Comparison of ENCODE assay signal across 30 mouse cellular contexts in the genomic region with DNA sequence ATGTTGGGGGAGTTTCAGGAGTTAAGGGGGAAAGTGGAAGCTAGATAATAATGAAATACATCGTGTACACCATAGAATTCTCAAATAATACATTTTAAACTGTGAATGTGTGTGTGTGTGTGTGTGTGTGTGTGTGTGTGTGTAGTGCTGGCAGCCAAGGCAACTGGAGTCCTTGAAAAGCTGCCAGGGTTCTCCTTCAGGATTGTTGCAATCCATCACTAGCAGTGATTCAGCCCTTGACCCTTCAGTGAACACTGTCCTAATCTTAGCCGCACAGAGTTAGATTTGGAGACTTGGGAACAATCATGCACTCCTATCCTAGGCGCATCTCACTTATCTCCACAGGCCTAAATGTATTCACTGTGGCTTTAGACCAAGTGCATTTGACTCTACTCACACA. TPM values are rescaled to one million over a fixed set of nuclear protein-coding genes. Genes with fewer than 3 reads are reported as not detected.
A peak's percentile ranks its signal among the peaks of the same experiment; 100 is the strongest.
DNase-seq lines count a peak whose midpoint lies in the region; ATAC-seq and TF ChIP-seq lines count a peak whose summit lies in the region.
"Had no signal": no experiment of that assay in that cellular context is flagged by ENCODE, and none has a peak within 500 bp of the region (broad histone marks: within the 10 kb centered on the region; RNA-seq: fewer than 3 reads in every experiment).

No protein-coding gene starts in this region.

- no peaks in the 10 kb centered on the region for H3K9me3 ChIP-seq in liver, embryonic 11.5 days (ENCODE audit: control insufficient read depth, low read length)
- H3K9me3 ChIP-seq in midbrain, embryonic 15.5 days = no peaks in the 10 kb centered on the region
- H3K9me3 ChIP-seq: hindbrain, embryonic 10.5 days; hindbrain, embryonic 15.5 days; midbrain, embryonic 13.5 days had no signal

- TF ChIP-seq POLR2A in liver, adult 2 months (IDR thresholded peaks at IDR 0.05; ENCODE audit: extremely low read depth, insufficient read depth, low read length) = no peak

- no peak overlapping the region for H3K9ac ChIP-seq in liver, adult 2 months (ENCODE audit: low read depth, low read length)
- H3K9ac ChIP-seq in liver, embryonic 11.5 days (ENCODE audit: low read depth, low read length) = no peak overlapping the region
- no peak overlapping the region for H3K9ac ChIP-seq in midbrain, embryonic 15.5 days
- H3K9ac ChIP-seq: hindbrain, embryonic 15.5 days; midbrain, embryonic 13.5 days had no signal

- H3K4me2 ChIP-seq in liver, embryonic 11.5 days = no peak overlapping the region
- no peak overlapping the region for H3K4me2 ChIP-seq in midbrain, embryonic 15.5 days
- H3K4me2 ChIP-seq: hindbrain, embryonic 15.5 days; midbrain, embryonic 13.5 days had no signal

- ATAC-seq in liver, embryonic 11.5 days (replicated peaks; ENCODE audit: low FRiP score) = no peak
- ATAC-seq in midbrain, embryonic 15.5 days (replicated peaks) = no peak
- ATAC-seq: CD4-positive, CD25-positive, alpha-beta regulatory T cell, adult 4 months; forebrain, embryonic 16.5 days; inflammation-experienced regulatory T-cells, adult 6 months; midbrain, embryonic 13.5 days had no signal

- H3K4me1 ChIP-seq in liver, adult 2 months (ENCODE audit: control insufficient read depth, insufficient read depth, low read length) = peaks cover 4% of the 10 kb centered on the region; the same call in 1 of the 2 replicates
- no peaks in the 10 kb centered on the region for H3K4me1 ChIP-seq in liver, embryonic 11.5 days (replicated peaks; ENCODE audit: control insufficient read depth, insufficient read depth, low read length)
- H3K4me1 ChIP-seq in midbrain, embryonic 15.5 days = no peaks in the 10 kb centered on the region
- H3K4me1 ChIP-seq: hindbrain, embryonic 15.5 days; midbrain, embryonic 13.5 days had no signal

- no peaks in the 10 kb centered on the region for H3K27me3 ChIP-seq in liver, adult 2 months (ENCODE audit: control insufficient read depth, insufficient read depth, low read length)
- no peaks in the 10 kb centered on the region for H3K27me3 ChIP-seq in liver, embryonic 11.5 days (replicated peaks; ENCODE audit: control insufficient read depth, insufficient read depth, low read length)
- H3K27me3 ChIP-seq in midbrain, embryonic 15.5 days (replicated peaks) = no peaks in the 10 kb centered on the region
- H3K27me3 ChIP-seq: hindbrain, embryonic 15.5 days had no signal

- H3K4me3 ChIP-seq in liver, adult 2 months (ENCODE audit: insufficient read depth, low read depth, low read length) = no peak overlapping the region
- H3K4me3 ChIP-seq in liver, embryonic 11.5 days (ENCODE audit: low read depth, low read length) = no peak overlapping the region
- H3K4me3 ChIP-seq in midbrain, embryonic 15.5 days = no peak overlapping the region
- H3K4me3 ChIP-seq: erythroblast, embryonic 14.5 days; gastrocnemius, adult 2 months; hindbrain, embryonic 10.5 days; hindbrain, embryonic 15.5 days; midbrain, embryonic 13.5 days had no signal

- peak; percentile 57 for DNase-seq in liver, adult 2 months (ENCODE audit: extremely low read depth, low read depth, low spot score)
- no peak for DNase-seq in liver, embryonic 11.5 days (ENCODE audit: low spot score)
- DNase-seq in NIH3T3 (ENCODE audit: low read depth) = peak; percentile 85
- DNase-seq in adrenal gland, postnatal 14 days = peak; percentile 80
- DNase-seq in lung, postnatal 14 days = peak; percentile 25
- DNase-seq in layer of hippocampus, postnatal 10 days (ENCODE audit: low spot score in 2 of 2) = no peak
- no peak for DNase-seq in cerebellum, postnatal 14 days
- DNase-seq: cerebellum, adult 18-20 months; cerebellum, postnatal 10 days; gastrocnemius, adult 2 months; gastrocnemius, postnatal 36 days; heart, postnatal 14 days; kidney, adult 11 months; kidney, postnatal 25 days; layer of hippocampus, postnatal 36 days; liver; right cerebral cortex, postnatal 25 days; spleen, adult 18-20 months; thymus, adult 2 months; thymus, postnatal 36 days had no signal

- WGBS in liver, adult 2 months = 63% methylated on average over 3 of the region's 3 CpGs
- WGBS in liver, embryonic 11.5 days = 81% methylated on average over 3 of the region's 3 CpGs
- 83% methylated on average over 3 of the region's 3 CpGs for WGBS in midbrain, embryonic 15.5 days

- no peak for TF ChIP-seq CTCF in liver, adult 2 months (IDR thresholded peaks at IDR 0.05; ENCODE audit: low read depth, low read length)

- H3K27ac ChIP-seq in liver, adult 2 months (replicated peaks; ENCODE audit: insufficient read depth, low read depth, low read length) = no peak overlapping the region
- H3K27ac ChIP-seq in liver, embryonic 11.5 days (ENCODE audit: low read depth, low read length) = no peak overlapping the region
- H3K27ac ChIP-seq in midbrain, embryonic 15.5 days = no peak overlapping the region
- H3K27ac ChIP-seq: gastrocnemius, adult 2 months; hindbrain, embryonic 10.5 days; hindbrain, embryonic 15.5 days; macrophage; midbrain, embryonic 13.5 days had no signal

- no peaks in the 10 kb centered on the region for H3K36me3 ChIP-seq in liver, adult 2 months (ENCODE audit: control insufficient read depth, insufficient read depth, low read length)
- no peaks in the 10 kb centered on the region for H3K36me3 ChIP-seq in liver, embryonic 11.5 days (ENCODE audit: control insufficient read depth, insufficient read depth, low read length)
- H3K36me3 ChIP-seq in midbrain, embryonic 15.5 days (replicated peaks) = no peaks in the 10 kb centered on the region
- H3K36me3 ChIP-seq: hindbrain, embryonic 10.5 days; hindbrain, embryonic 15.5 days; midbrain, embryonic 13.5 days had no signal

- H3K79me2 ChIP-seq in liver, adult 2 months (ENCODE audit: control insufficient read depth, insufficient read depth, low read length) = no peaks in the 10 kb centered on the region

RNA-seq across cellular contexts. Expression of a gene that starts 8.6 kb away (rescaled TPM):
- 0.37 and 0.40 TPM in 2 replicates for total RNA-seq in liver, adult 2 months (2014; rRNA removed)
- polyA plus RNA-seq in liver, adult 2 months (2012; rRNA removed) = 0.07 and 0.12 TPM in 2 replicates
- 0.14 and 0.23 TPM in 2 replicates for polyA plus RNA-seq in liver, embryonic 11.5 days (2014; fragmentation: Nextera tagmentation; extraction: Ambion mirVana)
- 8.9 and 10.2 TPM in 2 replicates for total RNA-seq in adrenal gland, postnatal 14 days (2021)
- 4.6 and 5.0 TPM in 2 replicates for polyA plus RNA-seq in midbrain, embryonic 15.5 days (2015; fragmentation: Nextera tagmentation; extraction: Ambion mirVana)
- 10 to 100 TPM; 26.8 to 29.4 TPM for total RNA-seq in layer of hippocampus, postnatal 10 days (2021)
- total RNA-seq: monocyte, adult 5-6 weeks had no signal
- polyA plus RNA-seq: CD4-positive, CD25-positive, alpha-beta regulatory T cell, adult 4 months; inflammation-experienced regulatory T-cells, adult 6 months; macrophage had no signal

Comparison
In these comparisons a context has a peak if more than half of its experiments do, and no peak if none do; other contexts are left out.
1. DNase-seq: peak in liver, adult 2 months (single experiment), NIH3T3 (single experiment), adrenal gland, postnatal 14 days (single experiment) and lung, postnatal 14 days (single experiment); none in liver, embryonic 11.5 days (single experiment), layer of hippocampus, postnatal 10 days (0 of 2) and cerebellum, postnatal 14 days (0 of 2).